Mouse (Mus musculus) hindbrain, embryonic 16.5 days (tissue): Measurements from ENCODE around the gene Opn1sw. TPM values are rescaled to one million over a fixed set of nuclear protein-coding genes. Genes with fewer than 3 reads are reported as not detected.

Experiments
- ATAC-seq: fragments of 200-750 bp; cut with Nextera tagmentation; 2 replicates; pipeline ENCODE4 v1.8.0; 2017; ENCODE audit warnings: moderate TSS enrichment, moderate library complexity
- H3K27ac ChIP-seq: fragments of 300-500 bp; sonication (generic); 2 replicates; pipeline ENCODE4 v1.5.1; 2014; ENCODE audit warnings: low read depth, mild to moderate bottlenecking, control low read depth, low read length, moderate library complexity
- H3K27me3 ChIP-seq: fragments of 300-500 bp; sonication (generic); replicated peaks from 2 replicates; pipeline ENCODE4 v1.6.1; 2014; ENCODE audit warnings: low read length; ENCODE audit not compliant: control insufficient read depth, insufficient read depth
- H3K36me3 ChIP-seq: fragments of 300-500 bp; sonication (generic); 2 replicates; pipeline ENCODE4 v1.6.1; 2014; ENCODE audit warnings: mild to moderate bottlenecking, low read length, moderate library complexity, mixed read lengths; ENCODE audit not compliant: control insufficient read depth, insufficient read depth
- H3K4me1 ChIP-seq: fragments of 300-500 bp; sonication (generic); 2 replicates; pipeline ENCODE4 v1.6.1; 2014; ENCODE audit warnings: low read depth, low read length; ENCODE audit not compliant: control insufficient read depth, insufficient read depth
- H3K4me2 ChIP-seq: fragments of 300-500 bp; sonication (generic); 2 replicates; pipeline ENCODE4 v1.6.1; 2014; ENCODE audit warnings: mild to moderate bottlenecking, low read length, control low read depth, moderate library complexity
- H3K4me3 ChIP-seq: fragments of 300-500 bp; sonication (generic); 2 replicates; pipeline ENCODE4 v1.5.1; 2014; ENCODE audit warnings: mild to moderate bottlenecking, low read length, control low read depth, moderate library complexity
- H3K9ac ChIP-seq: fragments of 300-500 bp; sonication (generic); 2 replicates; pipeline ENCODE4 v1.6.1; 2014; ENCODE audit warnings: low read depth, mild to moderate bottlenecking, control low read depth, low read length, moderate library complexity
- H3K9me3 ChIP-seq: fragments of 300-500 bp; sonication (generic); 2 replicates; pipeline ENCODE4 v1.6.1; 2014; ENCODE audit warnings: mild to moderate bottlenecking, low read length, moderate library complexity; ENCODE audit not compliant: control insufficient read depth
- WGBS: fragments of 180-500 bp; shearing (Covaris S2); extraction: QIAGEN DNeasy Blood & Tissue Kit; methylation state at CpG from one replicate; pipeline ENCODE4 v1.1.7; 2014; 5-methylcytosine and 5-hydroxymethylcytosine counted together
- polyA plus RNA-seq: library from polyadenylated mRNA; unstranded; fragments of >200 nt; fragmentation: Nextera tagmentation; extraction: Ambion mirVana; gene quantifications from 2 replicates; pipeline ENCODE4 v1.2.1, GENCODE M21; 2015

Opn1sw gene
- polyA plus RNA-seq, 1 experiment from 2014 or later, result 0.43 TPM

GRCm38 (mm10) chr6:29388606-29389080 lies 375 bp upstream of the Opn1sw start:
- Histone ChIP-seq H3K4me2 (peak overlapping the region; percentile 46), H3K9ac (no peak overlapping the region), H3K36me3 (no peaks in the 10 kb centered on the region), H3K9me3 (no peaks in the 10 kb centered on the region), H3K4me1 (peaks cover 2% of the 10 kb centered on the region), H3K4me3 (no peak overlapping the region; the same call in 1 of the 2 replicates), H3K27me3 (no peaks in the 10 kb centered on the region; the same call in 1 of the 2 replicates), H3K27ac (no peak overlapping the region)
- ATAC-seq, result peak; percentile 94
- WGBS, result 8% methylated on average over 11 of the region's 11 CpGs

GRCm38 (mm10) chr6:29382442-29382841 lies 5.8 kb downstream of the Opn1sw start:
- WGBS, result 48% methylated on average over 2 of the region's 2 CpGs
- ATAC-seq, result no peak

GRCm38 (mm10) chr6:29379954-29380353 lies 8.3 kb downstream of the Opn1sw start:
- H3K4me3 ChIP-seq, result no peak overlapping the region
- no peak overlapping the region for H3K27ac ChIP-seq
- H3K4me1 ChIP-seq, result no peaks in the 10 kb centered on the region
- no peak overlapping the region for H3K9ac ChIP-seq
- WGBS, result 95% methylated on average over 6 of the region's 6 CpGs
- no peak overlapping the region for H3K4me2 ChIP-seq
- no peak for ATAC-seq
- no peaks in the 10 kb centered on the region for H3K9me3 ChIP-seq
- no peaks in the 10 kb centered on the region for H3K27me3 ChIP-seq
- peaks cover 24% of the 10 kb centered on the region; the same call in 1 of the 2 replicates for H3K36me3 ChIP-seq

More at GRCm38 (mm10) chr6:29382442-29382841, 5.8 kb downstream of the Opn1sw start:
- H3K36me3 ChIP-seq, result 0 out of 2 replicates have a peak, but pooled peaks cover 4% of the 10 kb centered on the region
- H3K4me1 ChIP-seq, result no peaks in the 10 kb centered on the region
- no peaks in the 10 kb centered on the region; the same call in 1 of the 2 replicates for H3K27me3 ChIP-seq
- no peaks in the 10 kb centered on the region for H3K9me3 ChIP-seq
- no peak overlapping the region for H3K9ac ChIP-seq
- H3K4me2 ChIP-seq, result no peak overlapping the region
- H3K4me3 ChIP-seq, result no peak overlapping the region
- no peak overlapping the region for H3K27ac ChIP-seq

GRCm38 (mm10) chr6:29378678-29379077 lies 9.6 kb downstream of the Opn1sw start:
- no peak overlapping the region for H3K4me2 ChIP-seq
- peaks cover 27% of the 10 kb centered on the region; the same call in 1 of the 2 replicates for H3K36me3 ChIP-seq
- H3K4me1 ChIP-seq, result no peaks in the 10 kb centered on the region
- WGBS, result 97% methylated on average over 10 of the region's 10 CpGs
- no peak overlapping the region for H3K27ac ChIP-seq
- H3K9ac ChIP-seq, result no peak overlapping the region
- no peak overlapping the region for H3K4me3 ChIP-seq
- H3K9me3 ChIP-seq, result no peaks in the 10 kb centered on the region
- ATAC-seq, result no peak
- H3K27me3 ChIP-seq, result no peaks in the 10 kb centered on the region

- no peaks in the 10 kb centered on the region for H3K27me3 ChIP-seq
- no peak overlapping the region for H3K27ac ChIP-seq
- WGBS, result 85% methylated on average over 4 of the region's 4 CpGs
- H3K9me3 ChIP-seq, result no peaks in the 10 kb centered on the region
- no peaks in the 10 kb centered on the region for H3K4me1 ChIP-seq
- H3K4me3 ChIP-seq, result no peak overlapping the region
- no peak for ATAC-seq
- no peak overlapping the region for H3K9ac ChIP-seq
- peaks cover 33% of the 10 kb centered on the region for H3K36me3 ChIP-seq
- no peak overlapping the region for H3K4me2 ChIP-seq
Measured at GRCm38 (mm10) chr6:29377386-29377785, 10.9 kb downstream of the Opn1sw start.

GRCm38 (mm10) chr6:29365277-29365676 lies 23.0 kb downstream of the Opn1sw start:
- H3K36me3 ChIP-seq, result peaks cover 11% of the 10 kb centered on the region

GRCm38 (mm10) chr6:29363129-29363515 lies 25.1 kb downstream of the Opn1sw start:
- 76% methylated on average over 3 of the region's 3 CpGs for WGBS
- ATAC-seq, result peak; percentile 24; the same call in 1 of the 2 replicates
- H3K27ac ChIP-seq, result 0 out of 2 replicates have a peak overlapping the region, but pooled peaks have one; percentile 37

More at GRCm38 (mm10) chr6:29365277-29365676, 23.0 kb downstream of the Opn1sw start:
- H3K9me3 ChIP-seq, result no peaks in the 10 kb centered on the region
- no peak overlapping the region for H3K4me3 ChIP-seq
- H3K27ac ChIP-seq, result no peak overlapping the region
- no peak for ATAC-seq
- H3K4me1 ChIP-seq, result no peaks in the 10 kb centered on the region; the same call in 1 of the 2 replicates
- H3K4me2 ChIP-seq, result no peak overlapping the region
- 96% methylated on average over 1 of the region's 1 CpGs for WGBS
- no peaks in the 10 kb centered on the region for H3K27me3 ChIP-seq
- no peak overlapping the region for H3K9ac ChIP-seq

GRCm38 (mm10) chr6:29362246-29363128 lies 25.8 kb downstream of the Opn1sw start:
- 38% methylated on average over 7 of the region's 7 CpGs for WGBS
- ATAC-seq, result peak; percentile 24; the same call in 1 of the 2 replicates
- Histone ChIP-seq H3K9ac (no peak overlapping the region), H3K27me3 (no peaks in the 10 kb centered on the region), H3K4me1 (no peaks in the 10 kb centered on the region; the same call in 1 of the 2 replicates), H3K9me3 (no peaks in the 10 kb centered on the region), H3K4me3 (no peak overlapping the region), H3K27ac (no peak overlapping the region), H3K36me3 (peaks cover 6% of the 10 kb centered on the region; the same call in 1 of the 2 replicates), H3K4me2 (no peak overlapping the region)

More at GRCm38 (mm10) chr6:29363129-29363515, 25.1 kb downstream of the Opn1sw start:
- H3K9ac ChIP-seq, result no peak overlapping the region
- H3K9me3 ChIP-seq, result no peaks in the 10 kb centered on the region
- no peak overlapping the region for H3K4me3 ChIP-seq
- H3K4me2 ChIP-seq, result no peak overlapping the region
- peaks cover 9% of the 10 kb centered on the region for H3K36me3 ChIP-seq
- H3K4me1 ChIP-seq, result no peaks in the 10 kb centered on the region; the same call in 1 of the 2 replicates
- H3K27me3 ChIP-seq, result no peaks in the 10 kb centered on the region

GRCm38 (mm10) chr6:29360211-29360610 lies 28.1 kb downstream of the Opn1sw start:
- Histone ChIP-seq H3K36me3 (peaks cover 5% of the 10 kb centered on the region; the same call in 1 of the 2 replicates), H3K27ac (no peak overlapping the region), H3K9me3 (no peaks in the 10 kb centered on the region), H3K4me3 (no peak overlapping the region), H3K27me3 (no peaks in the 10 kb centered on the region), H3K9ac (no peak overlapping the region), H3K4me2 (no peak overlapping the region), H3K4me1 (no peaks in the 10 kb centered on the region; the same call in 1 of the 2 replicates)
- no peak for ATAC-seq
- WGBS, result 89% methylated on average over 6 of the region's 6 CpGs
